Mouse (Mus musculus): Measurements from ENCODE around the gene Impdh1. TPM values are rescaled to one million over a fixed set of nuclear protein-coding genes. Genes with fewer than 3 reads are reported as not detected.

The Impdh1 gene
- polyA plus RNA-seq, 1 experiment from 2014 or later, result 51.7 TPM

Small RNAs within 50 kb of the gene (microRNA-seq; reads per million reads assigned to microRNA genes)
- gene Gm24303, result not detected

Other genes with a start within 250 kb of the Impdh1 start
- gene Lep, start 156.1 kb downstream of the Impdh1 start, polyA plus RNA-seq (2015; fragmentation: Nextera tagmentation; extraction: Ambion mirVana), result not detected in 2 replicates
- 46.6 and 52.3 TPM in 2 replicates for gene Rbm28, start 51.4 kb downstream of the Impdh1 start, polyA plus RNA-seq (2015; fragmentation: Nextera tagmentation; extraction: Ambion mirVana)
- 0.90 and 1.3 TPM in 2 replicates for gene Prrt4, start 36.8 kb downstream of the Impdh1 start, polyA plus RNA-seq (2015; fragmentation: Nextera tagmentation; extraction: Ambion mirVana)
- gene Hilpda, start 56.1 kb upstream of the Impdh1 start, polyA plus RNA-seq (2015; fragmentation: Nextera tagmentation; extraction: Ambion mirVana), result 51.8 and 53.3 TPM in 2 replicates
- gene Fam71f2, start 63.2 kb upstream of the Impdh1 start, polyA plus RNA-seq (2015; fragmentation: Nextera tagmentation; extraction: Ambion mirVana), result 0.38 and 0.99 TPM in 2 replicates
- gene Fam71f1, start 102.8 kb upstream of the Impdh1 start, polyA plus RNA-seq (2015; fragmentation: Nextera tagmentation; extraction: Ambion mirVana), result 0.14 and 0.20 TPM in 2 replicates
- 436 and 476 TPM in 2 replicates for gene Calu, start 131.7 kb upstream of the Impdh1 start, polyA plus RNA-seq (2015; fragmentation: Nextera tagmentation; extraction: Ambion mirVana)
- 0.56 and 1.2 TPM in 2 replicates for gene Opn1sw, start 172.1 kb upstream of the Impdh1 start, polyA plus RNA-seq (2015; fragmentation: Nextera tagmentation; extraction: Ambion mirVana)
- 28.2 and 31.6 TPM in 2 replicates for gene Ccdc136, start 179.9 kb upstream of the Impdh1 start, polyA plus RNA-seq (2015; fragmentation: Nextera tagmentation; extraction: Ambion mirVana)
- gene Flnc, start 216.9 kb upstream of the Impdh1 start, polyA plus RNA-seq (2015; fragmentation: Nextera tagmentation; extraction: Ambion mirVana), result 17.4 and 21.7 TPM in 2 replicates

Data from limb, embryonic 13.5 days (tissue).